Mouse (Mus musculus): Measurements from ENCODE around the gene Elavl1.

DNA sequence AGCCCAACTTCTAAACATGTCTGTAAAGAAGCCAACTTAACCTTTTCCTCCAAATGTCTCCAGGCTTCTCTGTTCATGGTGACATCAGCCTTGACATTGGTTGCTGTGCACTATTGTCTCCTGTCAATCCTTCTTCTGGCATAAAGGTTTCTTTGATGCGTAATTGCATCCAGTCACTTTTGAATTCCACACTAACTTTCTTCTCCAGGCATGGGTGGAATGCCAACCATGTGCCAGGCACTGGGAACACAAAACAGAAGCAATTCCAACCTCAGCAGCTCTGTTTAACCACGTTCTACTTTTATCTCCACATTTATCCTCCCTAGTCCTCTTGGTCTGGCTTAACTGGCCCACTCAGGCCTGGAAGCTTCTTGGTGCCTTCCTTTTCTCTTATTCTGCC is 4.2 kb downstream of the Elavl1 start:
- TF ChIP-seq POLR2A (IDR thresholded peaks at IDR 0.05; ENCODE audit: borderline replicate concordance, control insufficient read depth, low read depth, low read length) (no peak), CTCF (IDR thresholded peaks at IDR 0.05; ENCODE audit: control insufficient read depth, insufficient read depth, low read length) (no peak)

All from bone marrow, adult 2 months (tissue).